Mouse (Mus musculus): ENCODE results near the gene Srd5a3.
"Not testable (repeated sequence)": the region's sequence is repeated elsewhere in the genome, so short reads cannot be mapped to it uniquely, and the experiment has no call there.

The Srd5a3 gene

DNA sequence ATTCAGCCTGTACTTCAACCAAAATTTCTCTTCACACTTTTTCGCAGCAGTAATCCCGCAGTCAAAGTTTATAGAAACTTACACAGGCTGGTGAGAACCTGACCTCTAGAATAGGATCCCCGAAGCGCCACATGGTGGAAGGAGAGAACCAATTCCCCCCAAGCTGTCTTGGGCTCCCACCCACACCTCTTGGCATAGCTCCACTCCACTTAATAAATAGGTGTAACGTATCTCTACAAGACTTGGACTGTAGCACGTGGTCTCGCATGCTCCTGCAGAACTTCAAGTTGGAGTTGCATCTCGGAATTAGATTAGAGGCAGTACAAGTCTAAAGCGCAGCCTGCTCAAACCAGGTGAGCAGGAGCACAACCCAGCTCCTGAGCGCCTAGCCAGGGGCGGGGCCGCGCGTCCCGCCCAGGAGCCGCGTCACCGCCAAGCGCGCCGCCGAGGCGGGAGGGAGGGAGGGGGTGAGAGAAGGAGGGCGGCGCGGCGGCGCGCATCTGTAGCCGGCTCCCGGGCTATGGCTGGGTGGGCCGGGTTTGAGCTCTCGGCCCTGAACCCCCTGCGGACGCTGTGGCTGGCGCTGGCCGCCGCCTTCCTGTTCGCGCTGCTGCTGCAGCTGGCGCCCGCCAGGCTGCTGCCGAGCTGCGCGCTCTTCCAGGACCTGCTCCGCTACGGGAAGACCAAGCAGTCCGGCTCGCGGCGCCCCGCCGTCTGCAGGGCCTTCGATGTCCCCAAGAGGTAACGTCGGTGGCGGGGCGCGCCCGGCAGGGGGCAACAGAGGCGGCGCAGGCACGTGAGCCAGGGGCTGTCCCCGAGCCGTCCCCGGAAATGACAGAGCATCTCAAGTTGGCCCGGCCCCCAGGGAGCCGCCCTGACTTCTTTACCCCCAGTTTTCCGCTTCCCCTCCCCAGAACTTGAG is at the start of gene Srd5a3:
Gene Srd5a3, plus strand, starts transcription at position 464 of the 922 bp plus-strand sequence.
- peak; percentile 96 for DNase-seq (ENCODE audit: extremely low spot score)

- DNase-seq (ENCODE audit: extremely low spot score) = not testable (repeated sequence)
Measured at GRCm38 (mm10) chr5:76103809-76104208, 36.3 kb upstream of the Srd5a3 start.

GRCm38 (mm10) chr5:76107306-76107705 is 32.8 kb upstream of the Srd5a3 start:
- no peak for DNase-seq (ENCODE audit: extremely low spot score)

- no peak for DNase-seq (ENCODE audit: extremely low spot score)
Measured at GRCm38 (mm10) chr5:76108496-76108895, 31.6 kb upstream of the Srd5a3 start.

DNA sequence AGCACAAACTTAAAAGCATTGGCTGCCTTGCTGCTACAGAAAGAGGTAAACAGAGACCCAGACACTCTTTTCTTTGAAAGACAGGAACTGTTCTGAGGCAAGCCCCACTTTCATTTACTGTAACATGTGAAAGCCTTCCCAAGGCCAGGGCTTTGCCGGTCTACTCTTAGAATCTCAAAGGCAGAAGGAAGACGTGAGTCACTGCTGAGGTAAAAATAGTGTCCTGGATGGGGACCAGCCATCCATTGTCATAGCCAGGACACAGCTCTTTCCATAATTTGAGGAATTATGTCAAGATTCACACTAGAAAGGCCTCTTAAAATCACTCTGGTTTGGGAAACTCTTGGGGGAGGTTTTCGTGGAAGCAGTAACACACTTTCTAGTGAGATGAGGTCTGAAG is 28.9 kb upstream of the Srd5a3 start:
- DNase-seq (ENCODE audit: extremely low spot score) = no peak

DNA sequence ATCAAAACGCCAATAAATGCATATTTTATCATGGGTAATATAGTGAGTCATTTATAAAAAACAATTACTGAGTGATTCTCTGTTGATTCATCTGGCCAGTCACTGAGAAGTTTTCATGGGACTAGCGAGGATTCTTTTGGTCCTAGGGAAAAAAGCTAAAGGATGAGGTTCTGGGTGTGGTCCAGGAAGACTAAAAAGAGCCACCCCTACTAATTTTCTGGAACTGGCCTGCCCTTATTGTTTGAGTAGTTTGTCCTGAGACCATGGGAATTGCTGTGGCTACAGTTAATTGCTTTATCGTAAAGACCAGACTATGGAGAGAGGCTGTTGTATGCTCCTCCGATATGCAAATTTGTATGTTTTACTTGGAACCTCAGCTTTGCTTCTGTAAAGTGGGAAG is 28.1 kb upstream of the Srd5a3 start:
- DNase-seq (ENCODE audit: extremely low spot score) = no peak

GRCm38 (mm10) chr5:76115436-76116041 is 24.5 kb upstream of the Srd5a3 start:
- DNase-seq (ENCODE audit: extremely low spot score) = no peak

GRCm38 (mm10) chr5:76118441-76118840 is 21.6 kb upstream of the Srd5a3 start:
- peak; percentile 61 for DNase-seq (ENCODE audit: extremely low spot score)

DNA sequence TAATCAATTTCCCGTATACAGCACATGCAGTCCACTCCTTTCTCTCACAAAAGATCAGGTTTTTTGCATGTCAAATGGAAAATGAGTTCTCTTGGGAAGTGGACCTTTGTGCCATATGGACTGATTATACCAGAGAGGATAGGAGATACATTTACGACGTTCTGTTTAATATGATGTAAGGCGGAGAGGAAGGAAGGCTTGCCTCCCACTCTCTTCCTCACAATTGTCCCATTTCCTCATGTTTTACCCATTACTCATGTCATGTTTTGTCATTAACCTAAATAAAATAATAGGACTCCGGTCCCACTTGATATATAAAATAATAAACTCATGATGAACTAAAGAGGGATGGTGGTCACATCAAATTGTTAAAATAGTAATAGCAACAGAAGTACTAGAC is 19.4 kb upstream of the Srd5a3 start:
- DNase-seq (ENCODE audit: extremely low spot score) = no peak

- no peak for DNase-seq (ENCODE audit: extremely low spot score)
Measured at GRCm38 (mm10) chr5:76127584-76128316, 12.3 kb upstream of the Srd5a3 start.

GRCm38 (mm10) chr5:76130292-76130691 is 9.8 kb upstream of the Srd5a3 start:
- DNase-seq (ENCODE audit: extremely low spot score) = no peak

- no peak for DNase-seq (ENCODE audit: extremely low spot score)
Measured at GRCm38 (mm10) chr5:76131990-76132389, 8.1 kb upstream of the Srd5a3 start.

- DNase-seq (ENCODE audit: extremely low spot score) = no peak
Measured at GRCm38 (mm10) chr5:76135644-76136043, 4.4 kb upstream of the Srd5a3 start.

DNA sequence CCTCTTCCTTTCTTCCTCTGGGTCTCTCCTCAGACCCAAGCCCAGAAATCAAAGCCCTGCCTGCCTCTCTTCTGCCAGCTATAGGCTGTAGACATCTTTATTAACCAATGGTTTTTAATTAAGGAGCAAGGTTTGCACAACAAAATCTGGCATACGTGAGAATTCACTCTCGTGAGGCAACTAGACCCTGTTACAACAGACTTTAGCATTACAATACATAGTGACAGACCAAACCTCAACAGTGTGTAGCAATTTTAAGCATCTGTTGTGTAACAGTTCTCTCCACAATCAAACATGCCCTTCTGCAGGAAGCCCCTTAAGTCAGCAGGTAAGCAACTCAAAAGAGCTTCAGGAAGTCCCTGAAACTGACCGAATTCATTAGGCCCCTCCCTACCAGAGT is 3.8 kb upstream of the Srd5a3 start:
- DNase-seq (ENCODE audit: extremely low spot score) = no peak

GRCm38 (mm10) chr5:76137586-76137985 is 2.5 kb upstream of the Srd5a3 start:
- DNase-seq (ENCODE audit: extremely low spot score) = no peak

GRCm38 (mm10) chr5:76138071-76138470 is 2.0 kb upstream of the Srd5a3 start:
- no peak for DNase-seq (ENCODE audit: extremely low spot score)

DNA sequence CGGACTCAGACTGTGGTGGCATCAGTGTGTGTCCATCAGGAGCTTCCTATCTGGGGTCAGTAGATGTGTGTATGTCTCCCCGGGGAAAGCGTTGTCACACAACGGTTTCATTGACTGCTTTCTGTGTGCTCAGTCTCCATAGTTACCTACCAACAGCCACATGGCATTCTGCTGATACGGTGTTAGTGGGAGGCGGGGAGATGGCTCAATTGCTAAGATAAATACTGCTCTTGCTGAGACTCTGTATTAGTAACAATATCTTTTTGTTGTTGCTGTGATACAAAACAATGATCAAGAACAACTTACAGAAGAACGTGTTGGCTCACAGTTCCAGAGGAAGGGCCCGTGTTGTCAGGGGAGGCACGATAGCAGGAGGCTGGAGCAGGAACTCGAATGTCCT is 1.6 kb upstream of the Srd5a3 start:
- DNase-seq (ENCODE audit: extremely low spot score) = peak; percentile 14

DNA sequence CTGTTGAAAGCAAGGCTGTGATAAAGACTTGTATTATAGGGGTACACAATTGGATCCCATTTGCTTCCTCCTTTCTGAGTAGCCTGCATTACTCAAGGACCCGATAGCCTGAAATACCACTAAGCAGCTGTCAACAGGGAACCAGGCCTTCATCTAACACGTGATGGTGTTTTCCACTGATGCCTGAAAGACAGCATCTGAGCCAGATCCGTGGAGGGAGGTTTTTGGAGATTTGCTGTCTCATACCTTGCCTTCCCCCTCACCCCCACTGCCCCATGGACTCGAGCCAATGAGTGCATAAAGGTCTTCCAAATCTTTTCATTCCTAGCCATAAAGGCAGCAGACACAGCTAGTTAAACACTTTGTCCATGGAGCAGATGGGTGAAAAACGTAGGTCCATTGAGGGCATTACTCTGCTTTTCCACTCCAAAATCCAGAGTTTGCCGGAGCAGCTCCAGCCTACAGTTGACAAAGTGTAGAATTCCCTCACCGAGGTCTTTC is 850 bp upstream of the Srd5a3 start:
- DNase-seq (ENCODE audit: extremely low spot score) = no peak

DNA sequence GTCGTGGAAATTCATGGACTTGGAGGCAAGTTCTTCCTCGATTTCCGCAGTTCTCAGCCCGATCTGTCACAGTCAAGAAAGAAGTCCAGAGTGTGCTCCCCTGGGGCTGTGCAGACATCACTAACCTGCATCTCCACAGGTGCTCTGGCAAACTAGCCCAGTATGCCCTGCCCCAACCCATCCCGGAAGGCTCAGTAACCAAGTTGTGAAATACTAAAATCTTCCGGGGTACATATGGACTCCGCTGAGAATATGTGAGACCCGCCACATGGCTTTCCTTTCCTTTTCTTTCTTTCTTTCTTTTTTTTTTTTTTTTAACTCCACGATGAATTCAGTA is 627 bp downstream of the Srd5a3 start:
- DNase-seq (ENCODE audit: extremely low spot score) = no peak

GRCm38 (mm10) chr5:76143356-76143755 is 3.3 kb downstream of the Srd5a3 start:
- DNase-seq (ENCODE audit: extremely low spot score) = no peak

DNA sequence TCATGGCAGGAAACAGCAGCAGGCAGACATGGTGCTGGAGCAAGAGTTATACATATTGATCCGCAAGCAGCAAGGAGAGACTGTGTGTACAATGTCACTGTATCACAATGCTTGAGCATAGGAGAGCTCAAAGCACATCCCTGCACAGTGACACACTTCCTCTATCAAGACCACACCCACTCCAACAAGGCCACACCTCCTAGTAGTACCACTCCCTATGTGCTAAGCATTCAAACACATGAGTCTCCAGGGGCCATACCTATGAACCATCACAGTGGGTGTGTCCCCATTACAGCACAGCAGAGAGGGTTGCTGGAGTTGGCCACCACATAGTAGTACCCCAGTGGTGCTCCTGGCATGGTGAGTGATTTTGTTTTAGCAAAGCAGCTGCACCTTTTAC is 6.3 kb downstream of the Srd5a3 start:
- no peak for DNase-seq (ENCODE audit: extremely low spot score)

GRCm38 (mm10) chr5:76149436-76149835 is 9.4 kb downstream of the Srd5a3 start:
- DNase-seq (ENCODE audit: extremely low spot score) = no peak

Data from embryo, embryonic 9.5 days (tissue).